Mouse (Mus musculus): ENCODE data around the gene Snx6. TPM values are rescaled to one million over a fixed set of nuclear protein-coding genes. Genes with fewer than 3 reads are reported as not detected.

Gene Snx6
- polyA plus RNA-seq, 1 experiment = 0.20 TPM

DNA sequence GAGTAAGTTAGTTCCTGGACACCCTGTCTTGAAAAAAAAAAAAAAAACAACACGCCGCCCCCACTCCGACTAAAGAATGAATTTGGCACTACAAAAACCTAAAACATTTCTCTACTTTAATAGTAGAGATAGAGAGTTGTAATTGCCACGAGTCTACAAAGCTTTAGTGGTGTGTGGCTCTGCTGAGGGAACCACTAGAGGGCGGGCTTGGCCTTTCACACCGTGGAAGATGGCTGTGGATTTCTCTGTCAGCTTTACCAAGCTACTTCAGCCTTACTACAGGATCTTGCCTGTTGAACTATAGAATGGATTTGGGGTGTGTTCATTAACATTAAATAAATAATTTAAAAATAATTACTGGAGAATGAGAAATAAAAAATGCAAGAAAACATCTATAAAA is 35.1 kb upstream of the Snx6 start:
- H3K4me3 ChIP-seq (replicated peaks) = no peak overlapping the region
- TF ChIP-seq TAL1 (IDR thresholded peaks at IDR 0.05; ENCODE audit: low read length) = no peak
- no peak for TF ChIP-seq GATA1 (IDR thresholded peaks at IDR 0.05; ENCODE audit: low read length)
- H3K36me3 ChIP-seq (ENCODE audit: control insufficient read depth) = no peaks in the 10 kb centered on the region
- H3K9me3 ChIP-seq (ENCODE audit: control insufficient read depth, low read length) = no peaks in the 10 kb centered on the region
- H3K27me3 ChIP-seq (ENCODE audit: control insufficient read depth) = no peaks in the 10 kb centered on the region
- peaks cover 5% of the 10 kb centered on the region for H3K4me1 ChIP-seq (ENCODE audit: control insufficient read depth)

DNA sequence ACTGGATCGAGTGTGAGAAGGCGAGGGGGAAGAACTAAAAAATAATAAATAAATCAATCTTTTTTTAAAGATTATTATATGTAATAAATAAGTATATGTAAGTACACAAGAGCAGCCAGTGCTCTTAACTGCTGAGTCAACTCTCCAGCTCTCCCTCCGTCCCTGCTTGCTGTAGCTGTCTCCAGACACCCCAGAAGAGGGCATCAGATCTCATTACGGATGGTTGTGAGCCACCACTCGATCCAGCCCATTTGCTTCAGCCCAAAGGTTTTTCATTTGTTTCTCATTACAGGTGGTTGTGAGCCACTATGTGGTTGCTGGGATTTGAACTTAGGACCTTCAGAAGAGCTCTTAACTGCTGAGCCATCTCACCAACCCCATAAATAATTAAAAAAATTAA is 34.4 kb upstream of the Snx6 start:
- Histone ChIP-seq H3K9me3 (ENCODE audit: control insufficient read depth, low read length) (no peaks in the 10 kb centered on the region), H3K4me1 (ENCODE audit: control insufficient read depth) (no peaks in the 10 kb centered on the region), H3K27me3 (ENCODE audit: control insufficient read depth) (no peaks in the 10 kb centered on the region), H3K4me3 (replicated peaks) (no peak overlapping the region), H3K36me3 (ENCODE audit: control insufficient read depth) (no peaks in the 10 kb centered on the region)
- no peak for TF ChIP-seq TAL1 (IDR thresholded peaks at IDR 0.05; ENCODE audit: low read length)
- no peak for TF ChIP-seq GATA1 (IDR thresholded peaks at IDR 0.05; ENCODE audit: low read length)

DNA sequence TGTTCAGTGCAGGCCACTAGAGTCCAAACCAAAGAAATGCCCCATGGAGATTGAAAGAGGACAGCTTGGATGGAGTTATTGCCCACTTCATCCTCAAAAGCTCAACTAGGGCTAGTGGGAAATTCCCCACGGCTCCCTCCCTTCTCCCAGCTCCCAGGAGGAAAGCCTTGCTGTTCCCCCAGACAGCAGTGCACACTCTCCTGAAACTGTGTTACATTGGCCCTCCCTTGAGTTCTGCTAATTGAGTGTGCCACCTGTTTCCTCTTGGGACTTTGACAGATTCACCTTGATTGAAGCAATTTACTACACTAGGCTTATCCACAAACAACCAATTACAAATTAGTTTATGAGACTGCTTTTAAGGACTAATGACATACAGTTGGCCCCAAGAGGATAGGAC is 32.5 kb upstream of the Snx6 start:
- TF ChIP-seq TAL1 (IDR thresholded peaks at IDR 0.05; ENCODE audit: low read length) = no peak
- TF ChIP-seq GATA1 (IDR thresholded peaks at IDR 0.05; ENCODE audit: low read length) = no peak
- Histone ChIP-seq H3K9me3 (ENCODE audit: control insufficient read depth, low read length) (no peaks in the 10 kb centered on the region), H3K27me3 (ENCODE audit: control insufficient read depth) (no peaks in the 10 kb centered on the region), H3K4me1 (ENCODE audit: control insufficient read depth) (no peaks in the 10 kb centered on the region), H3K36me3 (ENCODE audit: control insufficient read depth) (no peaks in the 10 kb centered on the region), H3K4me3 (replicated peaks) (no peak overlapping the region)

DNA sequence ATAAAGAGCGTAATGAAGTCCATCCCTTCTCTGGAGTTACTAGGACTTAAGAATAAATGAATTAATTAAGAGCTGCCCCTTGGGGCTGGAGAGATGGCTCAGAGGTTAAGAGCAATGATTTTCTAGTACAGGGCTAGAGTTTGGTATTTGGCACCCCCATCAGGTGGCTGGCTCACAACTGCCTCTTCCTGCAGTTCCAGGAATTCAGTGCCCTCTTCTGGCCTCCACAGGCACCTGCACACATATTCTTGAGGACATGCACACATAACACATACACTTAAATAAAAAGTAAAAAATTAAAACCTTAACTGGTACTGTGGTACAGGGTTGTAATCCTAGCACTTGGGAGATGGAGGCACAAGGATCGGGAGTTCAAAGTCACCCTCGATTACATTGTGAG is 29.7 kb upstream of the Snx6 start:
- Histone ChIP-seq H3K36me3 (ENCODE audit: control insufficient read depth) (no peaks in the 10 kb centered on the region), H3K27me3 (ENCODE audit: control insufficient read depth) (no peaks in the 10 kb centered on the region), H3K4me3 (replicated peaks) (no peak overlapping the region), H3K9me3 (ENCODE audit: control insufficient read depth, low read length) (no peaks in the 10 kb centered on the region), H3K4me1 (ENCODE audit: control insufficient read depth) (no peaks in the 10 kb centered on the region)
- no peak for TF ChIP-seq GATA1 (IDR thresholded peaks at IDR 0.05; ENCODE audit: low read length)
- no peak for TF ChIP-seq TAL1 (IDR thresholded peaks at IDR 0.05; ENCODE audit: low read length)

DNA sequence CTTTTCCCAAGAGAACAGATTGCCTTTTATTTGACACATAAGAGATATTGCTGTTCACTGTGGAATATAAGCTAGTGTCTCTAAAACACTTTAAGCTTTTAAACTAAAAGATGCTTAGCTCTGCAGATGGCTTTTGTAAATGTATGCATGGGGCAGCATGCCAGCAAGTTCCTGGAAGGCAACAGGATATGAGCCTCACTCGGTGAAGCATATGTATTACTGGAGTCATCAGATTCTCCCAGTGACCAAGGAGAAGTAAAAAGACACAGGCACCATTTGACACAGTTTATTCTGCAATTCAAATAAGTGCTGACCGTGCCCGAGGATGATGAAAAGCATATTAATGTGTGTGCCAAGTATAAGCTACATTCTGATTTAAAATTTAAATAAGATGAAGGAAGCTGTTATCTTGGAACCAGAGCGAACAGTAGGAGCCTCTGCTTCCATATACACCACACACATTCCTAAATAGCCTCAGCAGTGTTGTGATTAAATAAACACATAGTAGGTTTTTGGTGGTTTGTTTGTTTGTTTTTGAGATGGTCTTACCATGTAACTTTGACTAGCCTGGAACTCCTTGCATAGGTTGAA is 27.4 kb upstream of the Snx6 start:
- no peak for TF ChIP-seq TAL1 (IDR thresholded peaks at IDR 0.05; ENCODE audit: low read length)
- no peak for TF ChIP-seq GATA1 (IDR thresholded peaks at IDR 0.05; ENCODE audit: low read length)
- Histone ChIP-seq H3K9me3 (ENCODE audit: control insufficient read depth, low read length) (no peaks in the 10 kb centered on the region), H3K27me3 (ENCODE audit: control insufficient read depth) (no peaks in the 10 kb centered on the region), H3K4me3 (replicated peaks) (no peak overlapping the region), H3K36me3 (ENCODE audit: control insufficient read depth) (no peaks in the 10 kb centered on the region), H3K4me1 (ENCODE audit: control insufficient read depth) (peaks cover 5% of the 10 kb centered on the region)

DNA sequence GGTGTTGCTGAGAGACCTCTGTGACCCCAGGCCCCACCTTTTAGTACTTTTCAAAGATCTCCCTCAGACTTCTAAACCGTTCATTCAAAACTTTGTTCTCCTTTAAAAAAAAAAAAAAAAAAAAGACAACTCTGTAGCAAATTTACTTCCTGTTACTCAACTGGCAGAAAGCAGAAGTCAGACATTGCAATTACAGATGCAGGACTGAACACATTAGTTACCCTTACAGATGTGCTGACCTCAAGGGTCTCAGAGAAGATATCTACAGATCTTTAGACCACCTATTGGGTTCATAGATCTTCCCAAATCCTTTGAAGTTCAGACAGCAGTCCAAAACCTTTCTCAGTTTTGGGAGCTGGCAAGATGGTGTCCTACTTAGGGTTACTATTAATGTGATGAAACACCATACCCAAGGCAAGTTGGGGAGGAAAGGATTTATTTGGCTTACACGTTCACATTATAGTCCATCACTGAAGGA is 25.2 kb upstream of the Snx6 start:
- TF ChIP-seq TAL1 (IDR thresholded peaks at IDR 0.05; ENCODE audit: low read length) = no peak
- H3K36me3 ChIP-seq (ENCODE audit: control insufficient read depth) = no peaks in the 10 kb centered on the region
- H3K9me3 ChIP-seq (ENCODE audit: control insufficient read depth, low read length) = no peaks in the 10 kb centered on the region
- H3K4me1 ChIP-seq (ENCODE audit: control insufficient read depth) = peaks cover 5% of the 10 kb centered on the region
- H3K4me3 ChIP-seq (replicated peaks) = no peak overlapping the region
- H3K27me3 ChIP-seq (ENCODE audit: control insufficient read depth) = no peaks in the 10 kb centered on the region

DNA sequence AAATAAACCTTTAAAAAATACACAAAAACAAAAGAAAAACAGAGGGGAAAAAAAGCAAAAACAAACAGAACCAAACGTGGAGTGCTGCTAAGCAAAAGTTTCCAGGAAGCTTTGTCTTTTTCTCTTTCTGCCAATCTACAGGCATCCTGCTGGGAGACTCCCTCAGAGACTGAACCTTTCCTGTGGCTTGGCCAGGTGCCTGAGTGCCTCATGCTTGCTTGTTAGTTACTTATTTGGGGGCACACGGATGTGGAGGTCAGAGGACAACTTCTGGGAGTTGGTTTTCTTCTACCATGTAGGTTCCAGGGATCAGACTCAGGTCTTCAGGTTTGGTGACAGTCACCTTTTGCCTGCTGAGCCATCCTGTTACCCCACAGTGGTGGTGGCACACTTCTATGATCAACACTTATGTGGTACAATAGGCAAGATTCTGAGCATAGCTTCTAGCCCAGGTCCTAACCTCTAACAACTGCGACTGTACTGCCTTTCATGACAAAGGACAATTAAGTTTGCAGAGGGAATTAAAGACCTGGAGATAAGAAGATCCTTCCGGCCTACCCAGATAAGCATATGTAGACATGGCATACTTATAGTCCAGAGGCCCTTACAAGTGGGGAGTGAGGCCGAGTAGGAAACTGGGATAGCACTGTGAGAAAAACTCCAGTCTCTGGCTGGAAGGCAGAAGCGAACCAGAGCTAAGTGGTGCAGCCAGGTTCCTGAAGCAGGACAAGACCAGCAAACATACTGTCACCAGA is 23.9 kb upstream of the Snx6 start:
- Histone ChIP-seq H3K36me3 (ENCODE audit: control insufficient read depth) (no peaks in the 10 kb centered on the region), H3K9me3 (ENCODE audit: control insufficient read depth, low read length) (no peaks in the 10 kb centered on the region), H3K4me1 (ENCODE audit: control insufficient read depth) (peaks cover 5% of the 10 kb centered on the region), H3K27me3 (ENCODE audit: control insufficient read depth) (no peaks in the 10 kb centered on the region), H3K4me3 (replicated peaks) (no peak overlapping the region)
- TF ChIP-seq GATA1 (IDR thresholded peaks at IDR 0.05; ENCODE audit: low read length) (no peak), TAL1 (IDR thresholded peaks at IDR 0.05; ENCODE audit: low read length) (no peak)

DNA sequence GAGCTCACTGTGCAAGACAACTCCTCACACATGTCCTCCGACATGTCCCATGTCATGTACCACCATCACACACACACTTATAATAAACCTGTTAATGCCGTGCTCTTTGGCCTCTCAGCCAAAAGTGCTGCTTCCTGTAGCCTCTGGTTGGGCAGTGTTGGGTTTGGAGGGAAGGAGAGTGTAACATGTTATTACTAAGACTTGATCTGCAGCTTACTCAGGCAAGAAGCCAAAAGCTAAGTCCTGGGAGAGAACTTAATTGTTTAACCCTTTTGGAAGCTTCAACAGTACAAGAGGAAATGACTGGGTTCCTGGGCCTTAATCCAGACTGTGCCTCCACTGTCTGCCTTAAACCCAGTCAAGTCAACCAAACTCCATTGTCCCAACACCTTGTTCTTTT is 14.6 kb upstream of the Snx6 start:
- Histone ChIP-seq H3K9me3 (ENCODE audit: control insufficient read depth, low read length) (no peaks in the 10 kb centered on the region), H3K36me3 (ENCODE audit: control insufficient read depth) (no peaks in the 10 kb centered on the region), H3K4me3 (replicated peaks) (no peak overlapping the region), H3K4me1 (ENCODE audit: control insufficient read depth) (no peaks in the 10 kb centered on the region; the same call in 1 of the 2 replicates), H3K27me3 (ENCODE audit: control insufficient read depth) (no peaks in the 10 kb centered on the region)
- no peak for TF ChIP-seq TAL1 (IDR thresholded peaks at IDR 0.05; ENCODE audit: low read length)
- TF ChIP-seq GATA1 (IDR thresholded peaks at IDR 0.05; ENCODE audit: low read length) = no peak

DNA sequence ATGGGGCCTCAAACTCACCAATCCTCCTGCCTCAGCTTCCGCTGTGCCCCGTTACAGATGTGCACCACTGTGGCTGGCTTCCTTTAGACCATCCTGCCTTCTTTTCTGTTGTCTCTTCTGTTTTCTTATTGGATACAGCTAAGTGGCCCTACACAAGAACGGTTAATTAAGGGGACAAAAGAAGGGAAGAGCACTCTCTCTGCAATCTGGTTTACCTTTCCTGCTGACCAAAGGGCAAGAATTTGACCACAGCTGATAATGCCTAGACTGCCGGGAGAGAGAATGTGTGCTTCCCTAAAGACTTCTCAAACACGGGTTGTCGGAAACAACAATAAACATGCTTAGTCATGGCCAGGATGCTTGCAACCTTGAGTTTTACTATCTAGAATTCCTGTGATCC is 12.0 kb upstream of the Snx6 start:
- Histone ChIP-seq H3K27me3 (ENCODE audit: control insufficient read depth) (no peaks in the 10 kb centered on the region), H3K9me3 (ENCODE audit: control insufficient read depth, low read length) (no peaks in the 10 kb centered on the region), H3K4me1 (ENCODE audit: control insufficient read depth) (no peaks in the 10 kb centered on the region; the same call in 1 of the 2 replicates), H3K36me3 (ENCODE audit: control insufficient read depth) (no peaks in the 10 kb centered on the region), H3K4me3 (replicated peaks) (no peak overlapping the region)
- TF ChIP-seq TAL1 (IDR thresholded peaks at IDR 0.05; ENCODE audit: low read length) = no peak
- TF ChIP-seq GATA1 (IDR thresholded peaks at IDR 0.05; ENCODE audit: low read length) = no peak
